Mouse (Mus musculus) heart, postnatal 4 days (tissue): ENCODE results near the gene Gm10188. TPM values are rescaled to one million over a fixed set of nuclear protein-coding genes. Genes with fewer than 3 reads are reported as not detected.

Experiments used
- DNase-seq: peaks from one replicate; pipeline ENCODE4 v3.0.0; 2021
- total RNA-seq, 2 experiments: library from RNA; stranded (reverse); gene quantifications; 2 replicates each; pipeline ENCODE4 v1.2.3; 2021

Gene Gm10188
- not detected for total RNA-seq

GRCm38 (mm10) chr1:132229667-132230066 is at the start of gene Gm10188:
Gene Gm10188, minus strand, starts transcription at chr1:132229767.
- no peak for DNase-seq

- DNase-seq = no peak
These were observed 47.6 kb upstream of the Gm10188 start for GRCm38 (mm10) chr1:132277124-132277523.

- no peak for DNase-seq
These were observed 47.1 kb upstream of the Gm10188 start for GRCm38 (mm10) chr1:132276694-132277093.

- no peak for DNase-seq
These were observed 41.7 kb upstream of the Gm10188 start for GRCm38 (mm10) chr1:132271237-132271636.

- DNase-seq = no peak
These were observed 39.0 kb upstream of the Gm10188 start for GRCm38 (mm10) chr1:132268418-132269060.

GRCm38 (mm10) chr1:132267959-132268358 is 38.4 kb upstream of the Gm10188 start:
- DNase-seq = no peak

- no peak for DNase-seq
These were observed 37.4 kb upstream of the Gm10188 start for GRCm38 (mm10) chr1:132266791-132267557.

GRCm38 (mm10) chr1:132265936-132266335 is 36.4 kb upstream of the Gm10188 start:
- no peak for DNase-seq

- no peak for DNase-seq
These were observed 35.8 kb upstream of the Gm10188 start for GRCm38 (mm10) chr1:132265211-132265859.

- DNase-seq = no peak
These were observed 35.0 kb upstream of the Gm10188 start for GRCm38 (mm10) chr1:132264577-132264976.

- DNase-seq = no peak
These were observed 34.1 kb upstream of the Gm10188 start for GRCm38 (mm10) chr1:132263618-132264017.

GRCm38 (mm10) chr1:132261058-132261457 is 31.5 kb upstream of the Gm10188 start:
- peak; percentile 17 for DNase-seq

- DNase-seq = no peak
These were observed 30.8 kb upstream of the Gm10188 start for GRCm38 (mm10) chr1:132260331-132260730.

- DNase-seq = no peak
These were observed 24.9 kb upstream of the Gm10188 start for GRCm38 (mm10) chr1:132254467-132254866.

- DNase-seq = no peak
These were observed 17.1 kb upstream of the Gm10188 start for GRCm38 (mm10) chr1:132246641-132247040.

- no peak for DNase-seq
These were observed 16.6 kb upstream of the Gm10188 start for GRCm38 (mm10) chr1:132246137-132246536.

- no peak for DNase-seq
These were observed 15.4 kb upstream of the Gm10188 start for GRCm38 (mm10) chr1:132245010-132245409.

GRCm38 (mm10) chr1:132237585-132238159 is 8.1 kb upstream of the Gm10188 start:
- DNase-seq = peak; percentile 80

GRCm38 (mm10) chr1:132234757-132235273 is 5.2 kb upstream of the Gm10188 start:
- DNase-seq = no peak

GRCm38 (mm10) chr1:132233566-132233965 is 4.0 kb upstream of the Gm10188 start:
- peak; percentile 56 for DNase-seq

GRCm38 (mm10) chr1:132231470-132232274 is 2.1 kb upstream of the Gm10188 start:
- DNase-seq = no peak
